Mouse (Mus musculus) gastrocnemius, adult 8-10 months (tissue): ENCODE measurements around the gene Npdc1. TPM values are rescaled to one million over a fixed set of nuclear protein-coding genes. Genes with fewer than 3 reads are reported as not detected.

Experiments
- DNase-seq, 2 experiments: peaks; one replicate each; pipeline ENCODE4 v3.0.0; 2022; ENCODE audit warnings: low spot score in 2 of 2
- total RNA-seq, 4 experiments: library from RNA; stranded (reverse); gene quantifications; 2 replicates each; pipeline ENCODE4 v1.2.4; 2022

The Npdc1 gene
- total RNA-seq, result 10 to 100 TPM; 12.6 to 19.9 (median 15.7) TPM

DNA sequence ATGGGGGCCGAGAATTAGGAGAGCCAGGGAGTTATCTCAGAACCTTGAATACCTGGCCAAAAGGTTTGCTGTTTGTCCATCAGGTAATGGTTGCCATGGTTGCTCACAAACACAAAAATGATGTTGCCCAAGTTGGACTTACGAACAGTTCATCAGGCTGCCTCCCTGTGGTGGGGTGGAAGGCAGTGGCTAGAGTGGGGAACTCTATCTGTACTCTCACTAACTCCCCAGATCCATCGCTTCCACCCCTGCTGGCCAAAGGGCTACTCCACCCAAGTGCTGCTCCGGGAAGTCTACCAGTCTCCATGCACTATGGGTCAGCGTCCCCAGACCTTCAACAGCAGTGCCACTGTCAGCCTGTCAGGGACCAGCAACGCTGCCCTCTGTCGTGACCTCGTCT is at the start of gene Npdc1:
Gene Npdc1, plus strand, starts transcription at position 301 of the 400 bp plus-strand sequence.
- no peak for DNase-seq

DNA sequence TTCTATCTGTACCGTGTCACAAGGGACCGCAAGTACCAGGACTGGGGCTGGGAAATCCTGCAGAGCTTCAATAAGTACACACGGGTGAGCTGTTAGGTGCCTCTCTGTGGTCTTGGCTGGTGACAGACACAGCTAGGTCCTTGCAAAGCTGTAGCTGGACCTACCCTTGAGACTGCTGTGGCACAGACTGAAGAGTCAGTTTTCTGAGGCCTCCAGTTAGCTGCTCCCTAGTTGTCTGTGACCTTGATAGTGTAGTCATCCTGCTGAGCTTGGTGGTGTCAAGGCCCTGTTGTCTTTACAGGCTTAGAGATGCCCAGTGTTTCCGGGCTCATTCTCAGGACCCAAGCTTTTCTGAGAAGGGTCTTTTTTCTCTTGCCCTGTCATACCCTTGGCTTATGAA is 49.7 kb upstream of the Npdc1 start:
- no peak for DNase-seq

DNA sequence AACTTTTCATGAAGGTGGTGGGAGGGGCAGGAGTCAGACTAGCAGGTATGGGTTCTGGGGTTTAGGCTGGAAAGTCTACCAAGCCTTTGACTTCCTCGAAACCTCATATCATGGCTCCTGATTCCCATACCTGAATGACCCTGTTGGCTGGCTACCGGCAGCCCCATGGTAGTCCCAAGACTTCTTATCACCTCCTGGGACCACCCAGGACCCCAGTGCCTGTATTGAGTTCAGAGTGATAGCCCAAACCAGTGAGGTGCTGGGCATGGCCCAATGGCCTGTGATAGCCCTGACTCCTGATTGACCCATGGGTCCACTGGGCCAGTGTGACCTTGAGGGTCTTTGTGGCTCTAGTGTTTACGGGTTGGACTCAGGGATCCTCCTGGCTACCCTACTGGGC is 48.5 kb upstream of the Npdc1 start:
- DNase-seq, result no peak

DNA sequence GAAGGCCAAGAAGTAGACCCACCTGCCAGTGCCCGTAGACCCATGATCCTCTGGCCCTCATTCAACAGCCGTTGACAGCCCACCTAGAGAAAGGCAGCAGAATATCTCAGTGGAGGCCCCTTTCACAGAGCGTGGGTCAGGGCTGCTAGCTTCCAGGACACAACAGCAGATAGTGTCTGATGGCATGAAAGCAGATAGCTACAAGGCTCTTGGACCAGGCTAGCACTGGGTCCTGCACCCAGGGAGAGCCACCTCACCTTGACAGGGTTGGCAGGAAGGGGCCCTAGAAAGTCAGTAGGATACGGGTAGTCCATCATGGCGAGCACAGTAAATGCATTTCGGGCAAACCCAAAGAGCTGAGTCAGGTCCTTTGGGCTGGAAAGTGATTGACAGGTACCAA is 44.9 kb upstream of the Npdc1 start:
- no peak for DNase-seq

DNA sequence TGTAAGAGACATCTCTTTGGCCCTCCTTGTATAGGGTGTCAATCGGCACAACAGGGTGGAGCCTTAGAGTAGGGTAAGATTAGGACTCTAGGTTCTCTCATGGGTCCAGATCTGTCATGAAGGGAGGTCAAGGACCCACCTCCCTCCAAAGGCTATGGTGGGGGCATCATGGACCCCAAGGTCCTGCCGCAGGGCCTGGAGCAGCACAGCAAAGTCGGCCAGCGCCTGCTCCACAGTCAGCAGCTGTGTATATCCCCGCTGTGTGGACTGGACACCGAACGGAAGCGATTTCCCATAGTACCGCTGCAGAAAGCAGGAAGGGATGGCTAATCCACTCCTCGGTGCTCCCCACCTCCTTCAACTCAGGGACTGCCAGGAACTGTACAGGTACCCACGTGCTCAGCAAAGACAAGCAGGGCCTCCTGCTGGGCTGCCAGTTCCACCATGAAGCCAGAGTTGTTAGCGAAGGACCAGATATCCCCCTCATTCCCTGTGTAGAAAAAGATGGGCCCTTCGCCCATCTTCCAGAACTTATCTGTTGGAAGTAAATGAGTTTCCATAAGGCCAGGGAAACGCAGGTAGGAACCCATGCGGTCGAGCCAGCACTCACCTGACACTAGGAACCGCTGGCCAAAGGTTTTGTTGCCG is 43.6 kb upstream of the Npdc1 start:
- DNase-seq, result no peak

DNA sequence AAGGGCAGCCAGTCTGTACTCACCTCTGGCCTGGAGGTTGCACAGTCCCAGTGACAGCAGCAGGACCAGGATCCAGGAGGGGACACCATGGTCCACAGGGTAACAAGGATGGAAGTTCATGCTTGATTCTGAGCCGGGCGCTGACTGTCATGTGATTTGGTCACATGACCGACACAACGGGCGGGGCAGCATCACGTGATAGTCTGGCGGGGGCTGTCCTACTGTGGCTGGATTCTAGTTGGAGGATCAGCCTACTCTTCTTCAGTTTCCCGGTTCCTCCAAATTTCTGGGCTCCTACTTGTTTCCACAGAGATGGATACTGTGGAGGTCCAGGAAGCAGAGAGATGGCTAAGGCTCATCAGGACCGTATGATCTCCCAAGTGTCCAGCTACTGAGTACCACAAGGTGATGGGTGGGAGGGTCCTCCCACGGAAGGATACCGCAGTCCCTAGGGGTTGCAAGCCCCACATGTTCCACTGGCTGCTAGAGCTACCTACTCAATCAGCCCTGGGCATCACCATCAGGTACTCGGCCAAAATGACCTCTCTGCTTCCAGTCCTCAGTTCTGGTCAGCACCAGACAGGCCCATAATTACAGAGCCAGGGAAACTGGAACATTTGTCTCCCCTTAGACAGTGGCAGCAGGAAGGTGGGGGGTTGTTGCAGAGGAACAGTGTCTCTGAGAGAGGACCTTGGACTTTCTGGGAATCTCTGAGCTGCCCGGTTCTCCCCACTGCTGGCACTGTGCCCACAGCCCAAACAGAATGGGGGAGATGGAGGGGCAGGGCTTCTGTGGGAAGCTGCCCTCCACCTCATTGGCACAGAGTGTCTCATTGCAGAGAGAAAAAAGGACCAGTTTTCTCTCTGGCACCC is 42.7 kb upstream of the Npdc1 start, which contains the start of gene Dpp7:
Gene Dpp7, minus strand, starts transcription at position 152 of the 872 bp plus-strand sequence.
- peak; percentile 72 to 74 for DNase-seq

DNA sequence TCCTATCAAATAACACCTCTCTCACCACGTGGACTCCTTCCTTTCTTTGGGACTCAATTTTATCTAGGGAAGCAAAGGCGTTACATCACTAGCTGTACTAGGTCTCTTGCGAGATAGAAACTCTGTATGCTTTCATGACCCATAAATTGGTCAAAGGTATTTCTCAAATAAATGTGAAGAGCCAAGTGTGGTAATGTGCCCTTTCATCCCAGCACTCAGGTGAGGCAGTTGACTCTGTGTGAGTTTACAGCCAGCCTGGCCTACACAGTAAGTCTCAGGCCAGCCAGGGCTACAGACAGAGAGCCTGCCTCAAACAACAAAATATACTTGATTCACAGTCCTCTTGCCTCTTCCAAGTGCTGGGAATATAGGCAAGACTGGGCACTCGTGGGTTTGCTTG is 39.3 kb upstream of the Npdc1 start:
- no peak for DNase-seq

DNA sequence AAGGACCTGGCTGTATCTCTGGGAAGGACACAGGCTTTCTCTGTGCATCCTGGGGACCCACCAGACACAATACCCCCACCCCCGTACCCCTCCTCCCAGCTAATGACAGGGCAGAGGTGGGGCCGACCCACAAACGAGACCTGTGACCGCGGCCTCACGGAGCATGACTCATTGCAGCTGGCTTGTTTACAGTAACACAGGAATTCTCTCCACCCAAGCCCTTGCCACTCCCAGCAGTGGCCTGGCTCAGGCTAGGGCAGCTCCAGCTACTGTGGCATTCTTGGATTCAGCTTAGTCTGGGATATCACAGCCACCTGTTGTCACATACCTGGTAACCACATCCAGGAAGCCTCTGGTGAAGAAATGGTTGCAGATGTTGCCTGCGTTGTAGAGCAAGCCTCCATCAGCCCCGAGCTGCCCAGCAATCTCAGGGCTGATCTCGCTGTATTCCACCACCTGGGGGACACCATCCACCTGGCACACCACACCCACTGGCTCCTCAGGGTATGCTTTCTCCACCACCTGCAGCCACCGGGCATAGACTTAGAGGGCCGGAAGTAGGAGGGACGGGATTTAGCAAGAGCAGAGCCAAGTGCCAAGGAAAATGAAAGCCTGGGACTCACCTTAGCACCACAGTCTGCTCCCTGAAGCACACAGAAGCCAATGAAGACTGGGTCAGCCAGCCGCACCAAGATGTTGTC is 35.5 kb upstream of the Npdc1 start:
- no peak for DNase-seq

DNA sequence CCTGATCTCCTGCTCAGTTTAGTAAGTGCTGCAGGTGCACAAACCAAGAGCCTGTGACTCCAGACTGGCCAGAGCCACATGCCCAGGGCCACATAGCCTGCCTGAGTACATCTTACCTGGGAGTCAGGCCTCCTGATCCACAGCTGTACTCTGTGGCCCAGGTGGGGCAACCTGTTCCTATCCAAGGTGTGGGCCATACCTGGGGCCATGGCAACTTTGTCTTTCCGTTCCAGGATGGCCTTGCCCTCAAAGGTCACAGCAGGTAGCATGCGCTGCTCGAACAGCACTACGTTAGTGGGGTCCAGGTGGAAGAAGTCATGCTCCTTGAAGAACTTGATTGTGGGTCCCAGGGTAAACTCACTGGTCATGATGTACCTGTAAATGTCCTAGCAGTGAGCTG is 34.8 kb upstream of the Npdc1 start:
- DNase-seq, result no peak

DNA sequence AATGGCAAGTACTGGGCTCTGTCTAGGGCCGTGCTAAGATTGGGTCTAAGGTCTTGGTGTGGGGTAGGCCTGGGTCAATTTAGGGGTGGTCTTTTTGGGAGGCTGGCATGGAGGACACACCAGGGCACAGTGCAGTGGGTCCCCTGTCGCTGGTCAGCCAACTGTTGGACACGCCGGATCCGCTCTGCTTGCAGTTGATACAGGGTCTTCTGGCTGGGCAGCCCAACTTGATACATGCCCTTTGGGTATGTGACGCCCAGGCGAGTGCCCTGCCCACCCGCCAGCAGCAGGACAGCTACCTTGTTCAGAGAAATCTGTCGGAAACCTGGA is 34.4 kb upstream of the Npdc1 start:
- DNase-seq, result no peak

DNA sequence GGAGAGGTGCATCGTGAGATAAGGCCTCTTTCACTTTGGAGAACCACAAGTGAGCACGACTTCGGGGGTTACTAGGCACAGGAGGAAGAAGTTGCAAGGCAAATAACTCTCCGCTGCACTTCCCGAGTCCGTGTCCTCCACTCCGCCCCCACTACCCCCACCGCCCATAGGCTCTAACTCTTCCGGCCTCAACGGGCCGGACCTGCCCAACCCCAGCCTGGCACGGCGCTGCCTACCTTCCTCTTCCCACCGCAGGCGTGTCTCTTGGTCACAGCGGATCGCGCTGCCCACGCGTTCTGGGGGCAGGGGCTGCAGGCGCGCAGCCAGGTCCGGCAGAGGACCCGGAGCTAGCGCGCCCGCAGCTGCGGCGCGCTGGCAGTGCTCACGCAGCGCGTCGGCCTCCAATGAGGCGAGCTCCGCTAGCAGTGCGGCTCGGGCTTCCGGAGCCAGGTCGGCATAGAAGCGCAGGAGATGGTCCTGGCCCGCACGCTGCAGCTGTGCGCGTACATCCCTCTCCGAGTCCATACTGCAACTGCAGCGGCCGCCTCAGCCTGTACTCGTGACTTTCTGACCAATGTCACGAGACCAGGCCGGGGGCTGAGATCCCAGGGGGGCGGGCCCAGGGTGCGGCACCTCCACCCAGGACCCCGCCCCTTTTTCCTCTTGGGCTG is 33.9 kb upstream of the Npdc1 start, which contains the start of gene Uap1l1:
Gene Uap1l1, minus strand, starts transcription at position 592 of the 671 bp plus-strand sequence.
- peak; percentile 67 to 80 for DNase-seq

DNA sequence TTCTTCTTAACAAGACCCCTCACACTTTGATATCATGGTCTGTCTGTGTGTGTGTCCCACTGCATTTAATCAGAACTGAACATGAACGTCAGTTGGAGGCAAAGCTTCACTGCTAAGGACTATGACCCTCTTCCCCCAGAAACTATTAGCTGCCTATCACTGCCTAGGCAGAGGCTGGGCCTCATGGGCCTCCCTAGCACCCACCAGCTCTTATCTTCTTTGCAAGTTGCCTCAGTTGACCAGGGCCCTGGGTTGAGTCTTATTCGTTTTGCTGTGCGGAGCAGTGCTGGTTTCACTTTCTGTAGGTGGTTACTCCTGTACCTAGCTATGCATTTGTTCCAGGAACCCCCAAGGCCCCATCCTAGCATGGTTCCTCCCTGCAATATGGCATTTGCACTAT is 29.2 kb upstream of the Npdc1 start:
- DNase-seq, result no peak

DNA sequence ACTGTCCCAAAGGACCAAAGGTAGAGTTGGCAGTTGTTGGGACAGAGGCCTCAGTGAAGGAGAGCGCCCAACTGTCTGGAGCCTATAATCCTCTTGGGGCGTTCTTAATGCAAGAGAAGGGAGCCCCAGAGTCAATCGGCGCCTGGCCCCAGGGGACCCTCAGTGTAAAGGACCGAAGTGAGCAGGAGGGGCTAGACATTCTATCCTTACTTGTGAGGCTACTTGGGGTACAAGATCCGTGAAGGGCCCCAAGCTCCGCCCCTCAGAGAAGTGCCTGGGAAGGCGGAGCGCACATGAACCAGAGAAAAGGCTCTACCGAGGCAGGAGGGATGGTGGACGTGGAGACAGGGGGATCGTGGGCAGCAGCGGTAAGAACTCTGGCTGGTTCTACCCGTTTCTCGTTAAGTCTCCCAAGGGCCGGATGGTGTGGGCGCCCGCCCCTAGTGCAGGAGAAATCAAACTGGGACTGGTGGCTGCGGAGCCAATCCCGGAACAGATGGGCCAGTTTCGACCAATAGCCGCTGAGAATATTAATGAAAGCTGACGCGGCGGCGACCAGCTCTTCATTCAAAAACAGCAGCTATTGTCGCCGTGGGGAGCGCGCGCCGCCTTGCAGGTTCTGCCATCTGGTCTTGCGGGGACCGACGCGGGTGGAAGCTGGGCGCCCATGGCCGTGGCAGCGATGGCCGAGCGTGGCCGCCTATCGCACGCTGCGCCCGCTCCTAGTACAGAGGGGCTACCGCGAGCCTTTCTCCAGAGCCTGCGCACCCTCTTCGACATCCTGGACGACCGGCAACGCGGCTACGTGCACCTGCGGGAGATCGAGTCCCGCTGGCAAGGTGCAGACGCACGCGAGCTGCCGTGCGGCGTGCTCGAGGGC is 27.1 kb upstream of the Npdc1 start, which contains the start of gene Sapcd2:
Gene Sapcd2, plus strand, starts transcription at position 558 of the 880 bp plus-strand sequence.
- peak; percentile 53 to 66 for DNase-seq

DNA sequence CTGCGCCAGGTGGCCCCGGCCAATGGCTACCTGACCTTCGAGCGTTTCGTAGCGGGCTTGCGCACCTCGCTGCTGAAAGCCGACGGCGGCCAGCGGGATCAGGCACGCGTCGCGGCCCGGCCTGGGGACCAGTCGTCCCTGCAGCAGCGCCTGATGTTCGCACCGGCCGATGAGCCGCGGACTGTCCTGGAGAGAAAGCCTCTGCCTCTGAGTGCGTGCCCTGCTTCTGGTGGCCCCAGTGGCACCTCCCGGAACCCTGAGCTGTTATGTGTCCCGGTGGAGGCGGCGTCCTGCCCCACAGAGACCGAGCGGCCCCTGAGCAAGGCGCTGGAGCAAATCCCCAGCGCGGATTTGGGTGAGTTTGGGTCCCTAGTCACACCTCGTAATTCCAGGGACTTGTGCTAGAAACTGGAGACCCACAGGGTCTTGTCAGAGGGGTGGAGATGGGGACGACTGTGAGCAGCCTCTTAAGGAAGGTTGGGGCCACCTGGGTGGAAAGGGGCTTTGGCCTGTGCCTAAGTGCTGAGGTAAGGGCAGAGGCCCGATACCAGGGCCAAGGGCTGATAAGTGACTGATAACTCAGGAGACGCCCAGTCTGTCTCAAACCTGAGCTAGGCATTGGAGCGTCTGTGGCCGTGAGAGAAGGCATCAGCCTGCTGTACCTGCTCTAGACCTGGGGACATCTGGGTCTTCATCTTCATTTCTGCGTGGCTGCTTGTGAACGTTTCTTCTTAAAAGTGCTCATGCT is 26.3 kb upstream of the Npdc1 start:
- DNase-seq, result no peak

DNA sequence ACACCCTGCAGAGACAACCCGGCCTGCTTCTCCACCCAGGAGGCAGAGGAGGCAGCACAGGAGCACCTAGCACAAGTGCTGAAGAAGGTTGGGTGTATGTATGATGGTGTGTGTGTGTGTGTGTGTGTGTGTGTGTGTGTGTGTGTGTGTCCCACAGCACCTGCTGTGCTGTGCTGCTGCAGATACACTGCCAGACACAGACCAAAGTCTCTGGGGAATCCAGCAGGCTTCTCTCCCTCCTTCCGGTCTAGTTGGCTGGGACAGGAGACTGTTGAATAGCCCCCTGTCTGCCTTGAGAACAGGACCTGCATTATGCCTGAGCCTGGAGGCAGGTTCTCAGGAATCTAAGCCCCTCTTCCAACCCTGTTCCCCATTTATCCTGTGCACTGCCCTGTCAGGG is 25.7 kb upstream of the Npdc1 start:
- no peak for DNase-seq

DNA sequence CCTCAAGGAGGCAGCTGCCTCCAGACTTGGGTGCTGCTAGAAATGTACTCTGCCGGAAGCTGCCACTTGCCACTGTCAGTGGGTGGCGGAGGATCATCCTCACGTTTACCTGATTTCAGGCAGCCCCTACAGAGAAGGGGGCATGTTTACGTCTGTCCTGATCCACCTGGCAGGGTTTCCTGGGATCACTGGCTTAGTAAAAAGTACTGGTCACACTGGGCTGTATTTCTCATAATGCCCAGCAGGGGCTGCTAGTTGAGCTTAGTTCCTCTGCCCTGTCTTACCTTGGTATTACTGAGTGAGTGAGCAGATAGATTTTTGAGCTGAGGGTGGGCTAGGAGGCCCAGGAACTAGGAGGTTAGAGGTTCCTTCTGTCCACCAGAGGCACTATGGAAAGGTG is 22.6 kb upstream of the Npdc1 start:
- no peak for DNase-seq

DNA sequence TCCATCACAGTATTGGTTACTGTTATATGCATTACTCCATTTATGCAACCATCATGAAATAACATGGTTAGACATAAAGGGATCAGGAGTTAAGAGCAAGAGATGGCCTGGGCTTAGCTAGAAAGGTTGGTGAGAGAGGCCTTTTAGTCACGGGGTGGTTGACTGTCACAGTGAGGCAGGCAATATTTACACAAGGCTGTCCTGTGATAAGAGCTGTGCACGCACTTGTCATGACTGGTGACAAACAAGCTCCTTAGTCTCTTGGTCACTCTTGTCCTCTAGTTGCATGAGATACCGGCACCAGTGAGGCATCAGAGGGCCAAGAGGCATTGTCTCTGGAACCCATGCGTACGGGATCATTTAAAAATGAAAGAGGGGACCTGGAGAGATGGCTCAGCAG is 14.7 kb upstream of the Npdc1 start:
- no peak for DNase-seq

DNA sequence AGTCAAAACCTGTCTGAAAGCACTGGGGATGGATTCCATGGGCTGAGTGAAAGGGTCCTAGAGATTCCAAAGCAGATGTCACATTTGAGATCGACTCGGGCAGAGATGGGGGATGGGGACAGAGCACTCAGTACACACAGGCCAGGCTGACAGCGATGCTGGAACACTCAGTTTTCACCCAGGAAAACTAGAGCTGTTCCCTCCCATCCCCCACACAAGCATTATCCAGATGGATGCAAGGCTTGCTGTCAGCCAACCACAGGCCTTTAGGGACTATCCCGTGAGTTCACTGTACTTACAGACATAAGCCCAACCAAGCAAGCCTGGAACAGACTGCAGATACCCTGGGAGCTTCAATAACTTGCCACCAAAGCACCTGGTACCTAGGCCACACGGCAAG is 7.9 kb upstream of the Npdc1 start:
- DNase-seq, result no peak

DNA sequence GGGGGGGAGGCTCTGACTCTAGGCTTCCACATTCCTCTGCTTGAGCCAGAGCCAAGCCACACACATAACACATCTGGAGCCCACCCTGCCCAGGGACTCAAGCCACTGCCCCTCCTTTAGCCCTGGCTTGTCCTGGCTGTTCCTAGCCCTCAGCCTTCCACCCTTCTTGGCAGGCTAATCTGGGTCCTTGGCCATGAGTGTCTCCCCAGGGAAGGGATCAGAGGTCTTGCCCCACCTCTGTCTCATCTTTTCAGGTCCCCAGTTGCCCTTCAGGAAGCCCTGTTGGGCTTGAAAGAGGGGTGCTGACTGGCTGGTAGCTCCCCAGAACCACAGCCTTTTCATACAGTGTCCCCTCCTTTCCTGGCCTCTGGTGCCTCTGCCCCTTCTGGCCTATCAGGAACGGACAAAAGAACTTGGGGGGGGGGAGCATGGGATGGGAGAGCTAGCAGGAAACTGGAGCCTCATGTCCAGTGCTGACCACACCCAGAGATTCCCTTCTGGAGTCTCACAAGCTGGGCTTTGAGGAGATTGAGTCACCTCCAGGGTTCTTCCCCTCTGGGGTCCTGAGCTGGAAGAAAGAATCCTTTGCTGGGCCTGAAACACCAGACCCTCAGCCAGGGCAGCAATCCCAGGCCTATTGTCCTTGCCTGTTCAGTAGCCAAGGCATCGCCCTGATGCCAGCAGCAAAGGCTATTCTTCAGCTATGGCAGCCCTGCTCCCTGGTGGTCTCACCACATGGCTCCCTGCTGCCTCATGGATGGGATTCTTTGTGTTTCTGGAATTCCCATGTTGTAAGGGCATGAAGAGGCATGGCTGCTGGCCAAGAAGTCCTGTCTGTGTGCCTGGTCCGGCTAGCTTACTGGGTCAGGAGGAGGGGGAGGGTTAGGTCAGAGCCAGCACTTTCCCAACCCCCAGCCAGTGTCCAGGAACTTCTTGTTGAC is 4.6 kb upstream of the Npdc1 start:
- peak; percentile 61 to 68 for DNase-seq
